Mouse (Mus musculus): ENCODE measurements around the gene Tbc1d10c.

- TF ChIP-seq CTCF (IDR thresholded peaks at IDR 0.05; ENCODE audit: low read depth) (no peak), EP300 (optimal IDR thresholded peaks at IDR 0.05) (no peak)
Measured at GRCm38 (mm10) chr19:4226779-4227178, 35.7 kb upstream of the Tbc1d10c start.
